In genomic region chr13:112742076-112742830, GRCm38 (mm10) we compare ENCODE assay signal across 18 mouse cellular contexts. TPM values are rescaled to one million over a fixed set of nuclear protein-coding genes. Genes with fewer than 3 reads are reported as not detected.
DNase-seq lines count a peak whose midpoint lies in the region; ATAC-seq and TF ChIP-seq lines count a peak whose summit lies in the region.
"Had no signal": no experiment of that assay in that cellular context is flagged by ENCODE, and none has a peak within 500 bp of the region (broad histone marks: within the 10 kb centered on the region; RNA-seq: fewer than 3 reads in every experiment).

No protein-coding gene starts in this region.

- no peaks in the 10 kb centered on the region for H3K27me3 ChIP-seq in heart, embryonic 13.5 days (replicated peaks)
- no peaks in the 10 kb centered on the region for H3K27me3 ChIP-seq in heart, embryonic 10.5 days (ENCODE audit: insufficient read depth, poor library complexity, severe bottlenecking)
- H3K27me3 ChIP-seq in kidney, postnatal 0 days (ENCODE audit: insufficient read depth, low read length): no peaks in the 10 kb centered on the region
- H3K27me3 ChIP-seq in intestine, embryonic 16.5 days (replicated peaks; ENCODE audit: control insufficient read depth, insufficient read depth, low read length): no peaks in the 10 kb centered on the region
- no peaks in the 10 kb centered on the region for H3K27me3 ChIP-seq in liver, embryonic 16.5 days (ENCODE audit: control insufficient read depth, insufficient read depth, low read depth, low read length)
- H3K27me3 ChIP-seq: neural tube, embryonic 12.5 days had no signal

- peak overlapping the region; percentile 59 for H3K27ac ChIP-seq in heart, embryonic 13.5 days (replicated peaks)
- H3K27ac ChIP-seq in heart, embryonic 10.5 days: no peak overlapping the region
- peak overlapping the region; percentile 50; the same call in 1 of the 2 replicates for H3K27ac ChIP-seq in kidney, postnatal 0 days
- peak overlapping the region; percentile 67; the same call in 1 of the 2 replicates for H3K27ac ChIP-seq in intestine, embryonic 16.5 days (ENCODE audit: low read length)
- H3K27ac ChIP-seq in liver, embryonic 16.5 days (ENCODE audit: low read length): peak overlapping the region; percentile 31
- H3K27ac ChIP-seq: embryonic facial prominence, embryonic 10.5 days; hindbrain, embryonic 10.5 days; layer of hippocampus, adult 2 months; neural tube, embryonic 12.5 days had no signal

- H3K4me3 ChIP-seq in heart, embryonic 13.5 days: no peak overlapping the region
- no peak overlapping the region for H3K4me3 ChIP-seq in heart, embryonic 10.5 days
- H3K4me3 ChIP-seq in kidney, postnatal 0 days (replicated peaks; ENCODE audit: low read depth, low read length): no peak overlapping the region
- no peak overlapping the region for H3K4me3 ChIP-seq in intestine, embryonic 16.5 days (ENCODE audit: low read length)
- no peak overlapping the region for H3K4me3 ChIP-seq in liver, embryonic 16.5 days (ENCODE audit: low read depth, low read length)
- H3K4me3 ChIP-seq: embryonic facial prominence, embryonic 10.5 days; erythroblast, embryonic 14.5 days; hindbrain, embryonic 10.5 days; layer of hippocampus, adult 2 months; megakaryocyte, embryonic 14.5 days; neural tube, embryonic 12.5 days had no signal

- DNase-seq in heart, embryonic 10.5 days (ENCODE audit: low spot score): no peak
- DNase-seq in kidney, postnatal 0 days (ENCODE audit: low spot score): no peak
- no peak for DNase-seq in kidney, postnatal 25 days
- DNase-seq in right cerebral cortex, postnatal 36 days (ENCODE audit: low spot score in 2 of 2): no peak
- DNase-seq in spleen, postnatal 36 days (ENCODE audit: low spot score in 2 of 2): no peak
- DNase-seq: cerebellum, postnatal 25 days; gastrocnemius, postnatal 10 days; kidney, adult 18-20 months; right cerebral cortex, postnatal 25 days had no signal

- no peaks in the 10 kb centered on the region for H3K9me3 ChIP-seq in heart, embryonic 13.5 days
- no peaks in the 10 kb centered on the region for H3K9me3 ChIP-seq in heart, embryonic 10.5 days
- no peaks in the 10 kb centered on the region for H3K9me3 ChIP-seq in kidney, postnatal 0 days (replicated peaks; ENCODE audit: low read length)
- H3K9me3 ChIP-seq in intestine, embryonic 16.5 days (ENCODE audit: control insufficient read depth, low read length): no peaks in the 10 kb centered on the region
- H3K9me3 ChIP-seq in liver, embryonic 16.5 days (replicated peaks; ENCODE audit: control insufficient read depth, low read length): no peaks in the 10 kb centered on the region
- H3K9me3 ChIP-seq: embryonic facial prominence, embryonic 10.5 days; hindbrain, embryonic 10.5 days; megakaryocyte, embryonic 14.5 days; neural tube, embryonic 12.5 days had no signal

- peaks cover 14% of the 10 kb centered on the region for H3K4me1 ChIP-seq in heart, embryonic 13.5 days
- H3K4me1 ChIP-seq in heart, embryonic 10.5 days: peaks cover 5% of the 10 kb centered on the region; the same call in 1 of the 2 replicates
- peaks cover 9% of the 10 kb centered on the region for H3K4me1 ChIP-seq in kidney, postnatal 0 days (replicated peaks; ENCODE audit: insufficient read depth, low read length)
- peaks cover 7% of the 10 kb centered on the region for H3K4me1 ChIP-seq in intestine, embryonic 16.5 days (ENCODE audit: control insufficient read depth, insufficient read depth, low read length)
- H3K4me1 ChIP-seq in liver, embryonic 16.5 days (ENCODE audit: control insufficient read depth, low read depth, low read length): peaks cover 33% of the 10 kb centered on the region
- H3K4me1 ChIP-seq: hindbrain, embryonic 10.5 days; megakaryocyte, embryonic 14.5 days; neural tube, embryonic 12.5 days had no signal

- H3K4me2 ChIP-seq in heart, embryonic 13.5 days: no peak overlapping the region
- H3K4me2 ChIP-seq in kidney, postnatal 0 days (ENCODE audit: low read length): no peak overlapping the region
- no peak overlapping the region for H3K4me2 ChIP-seq in intestine, embryonic 16.5 days (ENCODE audit: low read depth, low read length)
- no peak overlapping the region for H3K4me2 ChIP-seq in liver, embryonic 16.5 days (ENCODE audit: low read depth, low read length)
- H3K4me2 ChIP-seq: neural tube, embryonic 12.5 days had no signal

- ATAC-seq in heart, embryonic 13.5 days (ENCODE audit: extremely low read depth, insufficient number of reproducible peaks, low FRiP score, low TSS enrichment): no peak
- no peak for ATAC-seq in kidney, postnatal 0 days (replicated peaks; ENCODE audit: low FRiP score, low read depth)
- ATAC-seq in intestine, embryonic 16.5 days: 0 out of 2 replicates have a peak, but pooled peaks have one; percentile 49
- no peak for ATAC-seq in liver, embryonic 16.5 days (ENCODE audit: low read depth)

- no peaks in the 10 kb centered on the region for H3K36me3 ChIP-seq in heart, embryonic 13.5 days
- H3K36me3 ChIP-seq in heart, embryonic 10.5 days: no peaks in the 10 kb centered on the region
- no peaks in the 10 kb centered on the region for H3K36me3 ChIP-seq in kidney, postnatal 0 days (ENCODE audit: insufficient read depth, low read length)
- H3K36me3 ChIP-seq in intestine, embryonic 16.5 days (ENCODE audit: control insufficient read depth, insufficient read depth, low read length): no peaks in the 10 kb centered on the region
- H3K36me3 ChIP-seq in liver, embryonic 16.5 days (ENCODE audit: control insufficient read depth, insufficient read depth): no peaks in the 10 kb centered on the region
- H3K36me3 ChIP-seq: embryonic facial prominence, embryonic 10.5 days; hindbrain, embryonic 10.5 days; neural tube, embryonic 12.5 days had no signal

- WGBS in heart, embryonic 13.5 days: 38% methylated on average over 14 of the region's 14 CpGs
- 45% methylated on average over 14 of the region's 14 CpGs for WGBS in heart, embryonic 10.5 days
- 51% methylated on average over 14 of the region's 14 CpGs for WGBS in kidney, postnatal 0 days
- 37% methylated on average over 14 of the region's 14 CpGs for WGBS in intestine, embryonic 16.5 days
- WGBS in liver, embryonic 16.5 days (ENCODE audit: insufficient replicate concordance): 41% methylated on average over 14 of the region's 14 CpGs

- no peak overlapping the region for H3K9ac ChIP-seq in heart, embryonic 13.5 days
- no peak overlapping the region for H3K9ac ChIP-seq in kidney, postnatal 0 days (ENCODE audit: low read depth, low read length)
- H3K9ac ChIP-seq in intestine, embryonic 16.5 days (ENCODE audit: low read depth, low read length): no peak overlapping the region
- no peak overlapping the region for H3K9ac ChIP-seq in liver, embryonic 16.5 days (ENCODE audit: low read depth, low read length)
- H3K9ac ChIP-seq: neural tube, embryonic 12.5 days had no signal

- TF ChIP-seq CTCF in kidney, postnatal 0 days (IDR thresholded peaks at IDR 0.05; ENCODE audit: low read depth): no peak

RNA-seq across cellular contexts. Expression of gene Plpp1, which starts 58.3 kb away (rescaled TPM):
- 49.9 and 54.1 TPM in 2 replicates for polyA plus RNA-seq in heart, embryonic 13.5 days (2015; fragmentation: Nextera tagmentation; extraction: Ambion mirVana)
- 39.6 and 41.3 TPM in 2 replicates for polyA plus RNA-seq in heart, embryonic 10.5 days (2016; fragmentation: Nextera tagmentation; extraction: Ambion mirVana)
- 135 TPM in 2 replicates for polyA plus RNA-seq in kidney, postnatal 0 days (2015; fragmentation: Nextera tagmentation; extraction: Ambion mirVana)
- polyA plus RNA-seq in intestine, embryonic 16.5 days (2015; fragmentation: Nextera tagmentation; extraction: Ambion mirVana): 94.5 and 97.3 TPM in 2 replicates
- polyA plus RNA-seq in liver, embryonic 16.5 days (2015; fragmentation: Nextera tagmentation; extraction: Ambion mirVana): 42.6 and 44.4 TPM in 2 replicates
